Mouse (Mus musculus): ENCODE data around the gene Prrg4.
"Not testable (repeated sequence)": the region's sequence is repeated elsewhere in the genome, so short reads cannot be mapped to it uniquely, and the experiment has no call there.

Gene Prrg4

GRCm38 (mm10) chr2:104842559-104842958 lies 7.1 kb downstream of the Prrg4 start:
- ATAC-seq (ENCODE audit: low TSS enrichment), result no peak

- ATAC-seq (ENCODE audit: low TSS enrichment), result no peak
Measured at GRCm38 (mm10) chr2:104841736-104842135, 7.9 kb downstream of the Prrg4 start.

DNA sequence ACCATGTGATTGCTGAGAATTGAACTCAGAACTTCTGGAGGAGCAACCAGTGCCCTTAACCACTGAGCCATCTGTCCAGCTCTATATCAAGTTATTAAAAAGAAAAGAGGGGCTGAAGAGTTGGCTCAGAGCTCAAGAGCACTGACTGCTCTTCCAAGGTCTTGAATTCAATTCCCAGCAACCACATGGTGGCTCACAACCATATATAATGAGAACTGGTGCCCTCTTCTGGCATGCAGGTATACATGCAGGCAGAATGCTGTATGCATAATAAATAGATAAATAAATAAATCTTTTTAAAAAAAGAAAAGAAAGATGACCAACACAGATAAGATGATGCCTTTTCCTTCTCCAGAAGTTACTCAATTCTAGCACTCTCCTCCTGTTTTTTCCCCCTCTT lies 8.7 kb downstream of the Prrg4 start:
- ATAC-seq (ENCODE audit: low TSS enrichment), result no peak

DNA sequence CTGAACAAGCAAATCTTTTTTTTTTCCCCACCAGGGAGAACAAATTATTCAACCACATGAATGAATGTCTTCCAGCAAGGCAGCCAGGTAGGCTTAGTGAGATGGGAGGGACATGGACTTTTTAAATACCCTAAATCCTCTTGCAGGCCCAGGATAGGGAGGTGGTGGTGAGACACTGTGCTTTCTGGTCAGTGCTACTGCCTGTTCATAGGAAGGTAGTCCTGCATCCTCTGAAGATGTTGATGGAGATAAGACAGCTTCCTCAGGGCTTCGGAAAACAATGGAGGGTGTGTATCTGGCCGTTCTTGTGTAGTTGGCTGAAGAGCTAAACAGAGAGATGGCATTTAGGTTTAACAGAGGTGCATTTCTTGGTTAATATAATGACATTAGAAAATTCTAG lies 17.2 kb downstream of the Prrg4 start:
- no peak for ATAC-seq (ENCODE audit: low TSS enrichment)

DNA sequence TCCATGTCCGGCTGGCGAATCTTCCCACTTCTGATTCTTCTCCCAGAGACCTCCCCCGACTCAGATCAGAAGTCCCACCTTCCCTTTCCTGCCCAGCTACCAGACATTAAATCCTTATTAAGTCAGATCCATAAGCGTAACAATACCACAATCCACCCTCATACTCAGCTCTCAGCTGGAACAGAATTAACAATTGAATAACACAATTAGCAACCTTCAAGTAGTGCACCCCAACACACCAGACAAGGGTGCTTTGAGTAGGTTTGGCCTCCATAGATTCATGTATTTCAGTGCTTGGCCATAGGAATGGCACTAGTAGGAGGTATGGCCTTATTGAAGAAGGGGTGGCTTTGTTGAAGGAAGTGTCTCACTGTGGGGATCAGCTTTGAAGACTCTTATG lies 23.5 kb downstream of the Prrg4 start:
- no peak for ATAC-seq (ENCODE audit: low TSS enrichment)

- ATAC-seq (ENCODE audit: low TSS enrichment), result not testable (repeated sequence)
Measured at GRCm38 (mm10) chr2:104818763-104819162, 30.9 kb downstream of the Prrg4 start.

- no peak for ATAC-seq (ENCODE audit: low TSS enrichment)
Measured at GRCm38 (mm10) chr2:104817555-104818330, 31.9 kb downstream of the Prrg4 start.

- ATAC-seq (ENCODE audit: low TSS enrichment), result peak; percentile 92
Measured at GRCm38 (mm10) chr2:104816866-104817439, 32.7 kb downstream of the Prrg4 start.

- ATAC-seq (ENCODE audit: low TSS enrichment), result peak; percentile 6
Measured at GRCm38 (mm10) chr2:104816371-104816827, 33.3 kb downstream of the Prrg4 start, which contains the start of gene Qser1. Gene Qser1, minus strand, starts transcription at chr2:104816760.

GRCm38 (mm10) chr2:104815561-104816370 lies 33.9 kb downstream of the Prrg4 start:
- peak; percentile 29 for ATAC-seq (ENCODE audit: low TSS enrichment)

GRCm38 (mm10) chr2:104814181-104814951 lies 35.3 kb downstream of the Prrg4 start:
- no peak for ATAC-seq (ENCODE audit: low TSS enrichment)

DNA sequence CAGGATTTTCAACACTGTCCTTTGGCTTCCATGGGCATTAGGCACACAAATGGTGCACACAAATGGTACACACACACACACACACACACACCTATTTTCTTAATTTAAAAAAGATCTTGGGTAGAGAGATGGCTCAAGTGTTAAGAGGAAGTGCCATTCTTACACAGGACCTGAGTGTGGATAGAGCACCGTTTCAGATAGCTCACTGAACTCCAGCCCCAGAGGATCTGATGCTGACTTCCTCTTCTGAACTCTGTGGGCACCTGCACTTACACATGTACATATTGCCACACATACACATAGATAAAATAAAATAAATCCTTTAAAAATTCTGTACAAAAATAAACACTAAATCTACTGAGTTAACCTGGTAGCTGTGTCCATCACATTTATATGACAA lies 44.2 kb downstream of the Prrg4 start:
- ATAC-seq (ENCODE audit: low TSS enrichment), result no peak
